Mouse (Mus musculus): ENCODE measurements at regions not wholly inside any gene's neighbourhood (a gene's known extent, or its start where the extent isn't known, plus 50 kb on each side); places are given as distances from the start of the nearest gene placed in this dataset.

DNA sequence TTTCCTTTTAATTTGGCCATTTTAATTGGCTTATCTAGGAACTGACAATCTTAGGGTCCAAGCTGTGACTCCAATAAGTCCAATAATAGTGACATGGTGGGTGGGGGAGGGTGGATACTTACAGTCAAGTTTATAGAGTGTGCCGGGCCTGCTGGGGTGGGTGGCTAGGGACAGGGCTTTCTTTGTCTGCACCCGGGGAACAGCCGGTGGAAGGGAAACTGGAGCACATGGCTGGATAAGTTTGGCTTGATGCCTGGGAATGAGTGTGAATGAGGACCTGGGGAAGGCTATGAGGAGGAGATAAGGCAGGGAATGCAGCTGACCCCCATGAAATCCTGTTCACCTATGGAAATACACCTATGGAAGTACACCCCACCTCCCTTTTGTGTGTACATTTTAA lies 81.7 kb upstream of the Cers4 start:
- no peak for DNase-seq (ENCODE audit: low spot score)

DNA sequence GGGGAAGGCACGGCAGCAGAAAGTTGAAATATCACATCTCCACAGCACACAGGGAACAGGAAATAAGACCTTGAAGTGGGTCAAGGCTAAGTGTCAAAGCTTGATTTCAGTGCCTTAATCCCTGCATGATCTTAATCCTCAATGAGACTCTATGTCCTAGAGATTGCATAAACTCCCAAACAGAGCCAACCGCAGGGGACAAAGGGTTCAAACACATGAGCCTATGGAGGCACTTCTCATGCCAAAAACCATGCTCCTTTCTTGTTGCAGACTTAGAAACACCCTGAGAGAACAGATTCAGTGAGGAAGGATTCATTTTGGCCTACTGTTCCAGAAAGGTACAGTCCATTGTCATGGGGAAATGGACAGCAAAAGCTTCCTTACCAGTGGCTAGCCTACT lies 81.0 kb upstream of the Cers4 start:
- DNase-seq (ENCODE audit: low spot score), result no peak

DNA sequence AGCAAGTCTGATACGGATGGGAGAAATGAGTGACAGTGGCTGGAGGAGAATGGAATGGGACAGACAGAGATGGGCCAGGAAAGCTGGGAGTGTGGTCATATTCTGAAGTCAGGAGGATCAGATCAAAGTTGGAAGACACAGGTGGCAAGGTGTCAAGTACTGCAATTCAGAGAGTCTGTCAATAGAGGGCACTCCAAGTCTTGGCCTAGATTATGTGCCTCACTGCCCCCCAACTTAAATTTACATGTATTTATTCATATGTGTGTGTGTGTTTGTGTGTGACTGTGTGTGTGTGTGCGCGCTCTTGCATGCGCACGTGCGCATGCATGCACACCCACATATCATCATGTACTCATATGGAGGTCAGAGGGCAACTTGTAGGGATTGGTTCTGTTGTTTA lies 79.6 kb upstream of the Cers4 start:
- DNase-seq (ENCODE audit: low spot score), result peak; percentile 34

DNA sequence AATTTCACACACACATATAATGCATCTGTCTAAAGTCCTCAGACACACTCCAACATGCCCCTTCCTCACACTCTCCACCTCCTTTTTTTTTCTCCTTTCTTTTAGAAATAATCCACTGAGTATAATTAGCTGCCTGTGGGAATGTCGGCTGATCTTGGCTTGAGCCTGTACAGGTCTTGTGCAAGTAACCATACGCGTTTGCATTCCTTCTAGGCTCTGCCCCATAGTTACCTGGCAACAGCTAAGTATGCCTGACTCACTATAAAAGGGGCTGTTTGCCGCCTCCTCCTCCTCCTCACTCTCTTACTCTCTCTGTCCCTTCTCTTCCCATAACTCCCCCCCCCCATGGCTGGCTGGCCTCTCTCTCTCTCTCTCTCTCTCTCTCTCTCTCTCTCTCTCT lies 79.1 kb upstream of the Cers4 start:
- DNase-seq (ENCODE audit: low spot score), result no peak

DNA sequence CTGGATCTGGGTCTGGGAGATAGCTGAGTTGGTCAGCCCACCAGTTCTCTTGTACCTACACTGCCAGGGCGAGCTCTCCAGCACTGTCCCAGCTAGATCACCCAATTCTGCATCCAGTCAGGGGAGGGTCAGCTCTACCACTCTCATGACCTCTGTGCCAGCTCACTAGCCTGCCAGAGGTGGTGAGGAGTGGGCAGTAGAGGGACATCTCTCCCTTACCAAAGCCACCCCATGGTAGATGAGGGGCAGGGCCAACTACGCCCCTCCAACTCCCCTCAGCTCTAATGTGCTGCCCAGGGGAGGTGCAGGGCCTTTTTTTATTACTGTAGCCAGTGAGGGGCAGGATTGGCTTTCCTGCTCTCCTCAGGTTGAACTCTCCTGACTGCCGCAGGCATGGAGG lies 75.7 kb upstream of the Cers4 start:
- no peak for DNase-seq (ENCODE audit: low spot score)

DNA sequence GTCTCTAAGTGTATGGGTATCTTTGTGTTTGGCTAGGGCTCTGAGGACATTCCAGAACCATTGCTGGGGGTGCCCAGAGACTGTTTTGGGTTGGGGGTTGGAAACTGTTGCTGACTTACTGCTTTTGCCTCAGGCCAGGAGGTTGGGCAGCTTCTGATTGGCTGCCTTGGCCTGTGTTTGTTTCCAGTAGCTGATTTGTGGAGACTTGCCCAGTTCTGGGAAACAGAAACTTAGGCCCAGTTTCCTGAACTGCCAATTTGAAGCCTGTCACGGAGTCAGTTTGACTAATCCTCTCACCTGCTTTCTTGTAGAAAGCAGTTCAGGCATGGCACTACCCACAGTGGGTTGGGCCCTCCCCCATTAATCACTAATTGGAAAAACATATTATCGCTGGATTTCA lies 59.7 kb upstream of the Cers4 start:
- no peak for DNase-seq (ENCODE audit: low spot score)

DNA sequence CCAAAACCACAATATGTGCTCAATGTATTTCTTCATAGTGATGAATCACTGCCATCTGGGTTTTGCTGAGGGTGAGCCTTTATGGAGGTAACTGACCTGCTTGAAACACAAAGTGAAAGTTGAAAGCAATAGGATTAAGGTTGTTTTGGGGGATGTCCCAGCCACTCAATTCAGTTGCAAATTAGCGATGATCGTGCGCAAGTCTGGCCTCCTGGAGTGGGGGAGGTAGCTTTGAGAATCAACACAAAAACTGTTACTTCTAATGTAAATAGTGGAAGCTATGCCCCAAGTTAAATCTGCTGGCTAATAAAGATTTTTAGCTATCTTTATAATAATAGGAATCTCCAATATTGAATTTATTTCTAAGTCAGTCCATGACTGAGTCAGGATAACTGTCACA lies 56.3 kb upstream of the Cers4 start:
- DNase-seq (ENCODE audit: low spot score), result no peak

All from ovary, postnatal 14 days (tissue).